Mouse (Mus musculus) left cerebral cortex, postnatal 36 days (tissue): Measurements from ENCODE around the gene Chrm3. TPM values are rescaled to one million over a fixed set of nuclear protein-coding genes. Genes with fewer than 3 reads are reported as not detected.
A peak's percentile ranks its signal among the peaks of the same experiment; 100 is the strongest.

ENCODE experiments used
- DNase-seq, 2 experiments: peaks; one replicate each; pipeline ENCODE4 v3.0.0; 2021 to 2022; ENCODE audit warnings: low spot score in 2 of 2, mixed read lengths in 1 of 2
- intact Hi-C: fragments of 180-260 bp; cut with DNase I; formaldehyde crosslinking; loops from one replicate; pipeline ENCODE4 v1.15.1; 2025
- total RNA-seq, 2 experiments: library from RNA; stranded (reverse); gene quantifications; 2 replicates each; pipeline ENCODE4 v1.2.3; 2021

The Chrm3 gene
- total RNA-seq, 2 experiments from 2014 or later: 54.9 to 68.4 TPM

GRCm38 (mm10) chr13:9921150-9921549 is 439.5 kb downstream of the Chrm3 start:
- DNase-seq: no peak
- intact Hi-C loops: no loop called here

DNA sequence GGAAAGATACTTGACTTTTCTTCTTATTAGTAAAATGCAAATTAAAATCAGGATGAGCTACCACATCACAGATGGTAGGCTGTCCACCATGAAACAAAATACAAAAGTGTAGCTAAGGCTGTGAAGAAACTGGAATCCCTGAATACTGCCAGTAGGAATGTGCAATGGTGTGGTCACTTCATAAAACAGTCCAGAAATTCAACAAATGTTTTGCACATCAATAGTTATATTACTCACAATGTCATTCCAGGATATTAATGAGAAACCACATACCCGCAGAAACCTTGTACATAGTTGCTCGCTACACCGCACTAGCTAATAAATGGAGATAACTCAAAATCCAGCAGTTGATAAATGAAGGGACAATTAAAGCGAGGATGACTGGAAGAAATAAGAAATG is 447.9 kb downstream of the Chrm3 start:
- no peak for DNase-seq
- intact Hi-C loops: no loop called here

DNA sequence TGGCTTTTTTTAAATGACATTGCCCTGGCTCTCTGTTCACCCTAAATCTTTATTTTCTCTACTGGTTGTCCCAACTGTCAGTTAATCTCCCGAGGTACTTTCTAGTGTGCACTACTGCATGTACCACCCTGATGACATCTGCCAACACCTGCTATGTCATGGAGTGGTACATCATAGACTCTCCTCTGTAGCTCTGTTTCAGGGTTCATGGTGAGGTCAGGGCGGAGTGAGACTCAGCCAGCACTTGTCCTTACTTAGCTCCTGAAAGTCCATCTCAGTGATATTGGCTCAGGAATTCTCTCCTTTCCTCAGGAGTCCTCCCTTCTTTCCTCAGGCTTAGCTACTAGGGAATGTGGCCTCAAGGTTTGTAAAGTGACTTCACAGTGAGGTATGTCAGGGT is 451.9 kb downstream of the Chrm3 start:
- DNase-seq: no peak
- intact Hi-C loops: no loop called here

DNA sequence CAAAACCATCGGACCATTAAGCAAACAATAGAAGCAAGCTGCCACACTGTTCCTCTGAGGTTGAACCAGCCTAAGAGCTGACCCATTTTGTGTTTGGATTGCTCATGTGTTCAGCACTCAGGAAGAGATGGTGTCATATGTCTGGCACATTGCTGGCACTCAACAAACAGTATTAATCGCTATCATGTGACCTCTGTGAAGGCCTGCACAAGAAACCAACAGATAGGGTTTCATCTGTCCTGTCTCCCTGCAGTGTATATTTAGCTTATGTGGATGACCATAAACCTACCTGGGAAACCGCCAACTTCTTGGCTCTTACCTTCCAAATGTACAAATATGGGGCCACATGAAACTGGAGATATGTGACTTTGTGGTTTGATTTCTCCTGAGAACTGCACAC is 453.4 kb downstream of the Chrm3 start:
- intact Hi-C loops: no loop called here
- DNase-seq: no peak

- DNase-seq: no peak
- intact Hi-C loops: no loop called here
These were observed 456.2 kb downstream of the Chrm3 start for GRCm38 (mm10) chr13:9904455-9904854.

GRCm38 (mm10) chr13:9900653-9901385 is 459.8 kb downstream of the Chrm3 start:
- intact Hi-C loops: no loop called here
- DNase-seq: no peak

DNA sequence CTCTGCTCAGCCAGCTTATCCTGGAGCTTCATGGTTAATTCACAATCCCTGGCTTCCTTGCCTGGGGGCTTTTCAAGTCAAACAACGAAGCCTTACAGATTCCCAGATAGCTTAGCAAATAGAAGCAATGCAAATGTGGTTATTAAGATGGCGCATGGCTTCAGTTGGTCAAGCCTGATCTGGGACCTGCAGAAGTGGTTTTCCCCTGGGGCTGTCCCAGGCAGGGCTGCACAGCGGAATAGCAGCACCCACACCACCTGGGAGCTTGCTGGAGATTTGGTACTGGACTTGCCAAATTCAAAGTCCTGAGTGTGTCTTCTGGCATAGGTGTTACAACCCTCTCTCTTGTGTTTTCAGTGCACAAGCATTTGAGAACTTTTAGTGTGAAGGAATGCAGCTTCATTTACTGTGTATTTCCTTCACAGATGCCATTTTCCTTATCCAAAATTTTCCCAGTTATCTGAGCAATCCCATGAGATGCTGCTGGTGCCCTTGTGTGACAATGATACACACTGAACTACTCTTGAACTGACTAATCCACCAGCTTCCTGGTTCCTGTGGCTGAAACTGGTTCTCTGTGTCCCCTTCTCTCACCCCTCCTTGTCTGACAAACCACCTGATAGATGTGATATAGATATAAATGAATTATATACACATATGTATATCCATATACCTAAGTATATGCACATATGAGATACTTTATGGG is 461.8 kb downstream of the Chrm3 start:
- intact Hi-C loops: no loop called here

GRCm38 (mm10) chr13:9897231-9897630 is 463.4 kb downstream of the Chrm3 start:
- DNase-seq: no peak
- intact Hi-C loops: no loop called here

More for the DNA sequence above, 461.8 kb downstream of the Chrm3 start:
- DNase-seq: no peak

DNA sequence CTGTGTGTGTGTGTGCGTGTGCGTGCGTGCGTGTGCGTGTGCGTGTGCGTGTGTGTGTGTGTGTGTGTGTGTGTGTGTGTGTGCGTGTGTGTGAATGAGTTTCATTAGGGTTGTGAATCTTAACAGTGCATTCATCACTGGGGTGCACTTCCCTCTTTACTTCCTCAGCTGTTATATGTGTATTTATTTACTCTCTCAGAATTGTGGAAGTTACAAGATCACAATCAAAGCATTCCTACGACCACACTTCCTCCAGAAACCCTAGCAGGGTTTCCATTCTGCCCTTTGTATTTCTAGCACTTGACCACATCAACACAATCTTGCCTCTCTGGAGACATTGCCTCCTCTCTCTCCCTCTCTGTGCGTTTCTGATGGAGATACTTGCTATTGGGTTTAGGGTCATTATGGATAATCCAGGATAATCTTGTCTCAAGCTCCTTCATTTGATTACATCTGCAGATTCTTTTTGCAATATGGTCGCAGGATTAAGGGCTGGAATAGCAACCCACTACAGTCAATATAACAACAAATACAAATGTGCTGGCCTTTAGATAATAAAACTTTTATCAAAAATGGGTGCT is 465.5 kb downstream of the Chrm3 start:
- intact Hi-C loops: no loop called here
- no peak for DNase-seq

- DNase-seq: no peak
- intact Hi-C loops: no loop called here
These were observed 469.6 kb downstream of the Chrm3 start for GRCm38 (mm10) chr13:9891088-9891487.

DNA sequence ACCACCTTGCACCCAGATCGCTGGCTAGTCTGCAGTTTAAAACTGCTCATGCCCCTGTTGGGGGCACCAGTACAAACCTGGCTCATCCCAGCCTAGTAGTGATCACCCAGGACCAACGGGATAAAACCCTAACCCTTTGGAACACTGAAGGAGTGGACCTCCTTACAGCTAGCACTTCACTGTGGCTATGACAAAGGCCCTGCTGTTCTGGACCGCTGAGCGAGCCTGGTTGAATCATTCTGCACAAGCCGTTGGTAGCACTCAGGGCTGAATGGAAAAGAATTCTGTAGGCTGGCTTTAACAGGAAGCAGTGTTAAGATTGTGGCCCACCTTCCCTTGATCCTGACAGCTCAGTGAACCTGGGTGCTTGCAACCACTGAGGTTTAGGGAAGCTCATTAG is 470.2 kb downstream of the Chrm3 start:
- no peak for DNase-seq
- intact Hi-C loops: no loop called here

DNA sequence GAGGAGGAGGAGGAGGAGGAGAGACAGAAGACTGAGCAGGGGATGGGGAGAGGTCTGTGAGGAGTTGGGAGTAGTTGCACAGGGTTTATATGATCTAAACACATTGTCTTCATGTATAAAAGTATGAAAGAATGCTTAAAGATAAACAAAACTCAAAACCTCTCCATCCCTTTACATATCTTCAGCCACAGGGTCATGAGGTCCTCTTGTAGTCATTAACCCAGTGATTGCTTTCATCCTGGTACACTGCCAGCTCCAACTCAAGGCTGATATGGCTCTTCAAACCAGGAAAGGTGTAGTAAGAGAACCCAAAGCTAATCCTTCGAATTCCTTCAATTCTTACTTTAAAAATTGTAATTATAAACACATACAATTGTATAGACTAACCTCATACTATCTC is 470.7 kb downstream of the Chrm3 start:
- intact Hi-C loops: loop anchor here (5.0 kb wide), 1 partner anchor 457 kb away; no protein-coding TSS in a partner anchor
- DNase-seq: no peak

- DNase-seq: no peak
- intact Hi-C loops: loop anchor here (5.0 kb wide), 1 partner anchor 459 kb away; no protein-coding TSS in a partner anchor
These were observed 472.4 kb downstream of the Chrm3 start for GRCm38 (mm10) chr13:9888284-9888683.

- DNase-seq: no peak
- intact Hi-C loops: loop anchor here (5.0 kb wide), 1 partner anchor 460 kb away; no protein-coding TSS in a partner anchor
These were observed 473.4 kb downstream of the Chrm3 start for GRCm38 (mm10) chr13:9887261-9887660.

GRCm38 (mm10) chr13:9886465-9887135 is 474.0 kb downstream of the Chrm3 start:
- intact Hi-C loops: loop anchor here (5.0 kb wide), 1 partner anchor 461 kb away; no protein-coding TSS in a partner anchor
- no peak for DNase-seq

- DNase-seq: peak; percentile 59 to 62
- intact Hi-C loops: loop anchor here (5.0 kb wide), 1 partner anchor 1680 kb away; no protein-coding TSS in a partner anchor
These were observed 478.0 kb downstream of the Chrm3 start for GRCm38 (mm10) chr13:9882362-9883282.

GRCm38 (mm10) chr13:9881930-9882329 is 478.7 kb downstream of the Chrm3 start:
- no peak for DNase-seq

GRCm38 (mm10) chr13:9880401-9880800 is 480.2 kb downstream of the Chrm3 start:
- intact Hi-C loops: loop anchor here (5.0 kb wide), 1 partner anchor 1682 kb away; no protein-coding TSS in a partner anchor
- no peak for DNase-seq

More at GRCm38 (mm10) chr13:9881930-9882329, 478.7 kb downstream of the Chrm3 start:
- intact Hi-C loops: loop anchor here (5.0 kb wide), 1 partner anchor 1680 kb away; no protein-coding TSS in a partner anchor

- DNase-seq: no peak
- intact Hi-C loops: no loop called here
These were observed 482.0 kb downstream of the Chrm3 start for GRCm38 (mm10) chr13:9878596-9879010.
